Mouse (Mus musculus) liver, postnatal 0 days (tissue): ENCODE measurements around the gene Coq6.

Source experiments
- CTCF ChIP-seq: sonication (generic); IDR thresholded peaks from 2 replicates; pipeline ENCODE4 v1.5.1; 2016; ENCODE audit warnings: antibody characterized with exemption, low read depth
- EP300 ChIP-seq: IDR thresholded peaks from 2 replicates; pipeline ENCODE4 v1.6.1; 2016; ENCODE audit warnings: antibody characterized with exemption, low read depth, mild to moderate bottlenecking

DNA sequence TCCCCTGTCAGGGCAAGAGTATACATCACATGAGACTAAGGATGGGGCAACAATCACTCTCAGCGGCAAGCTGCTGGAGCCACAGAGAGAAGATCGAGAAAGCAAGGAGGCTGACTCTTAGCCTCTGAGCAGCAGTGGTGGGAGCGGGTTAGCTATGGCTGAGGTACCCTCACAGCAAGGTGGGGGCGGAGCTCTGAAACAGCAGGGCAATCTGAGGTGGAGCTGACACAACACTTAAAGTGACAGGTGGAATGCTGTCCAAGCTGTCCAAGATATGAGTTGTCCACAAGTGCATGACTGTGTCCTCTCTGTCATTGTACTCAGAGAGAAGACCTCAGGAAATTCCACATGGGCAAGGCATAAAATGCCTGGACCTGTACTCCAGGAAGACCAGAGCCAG is 20.9 kb downstream of the Coq6 start:
- TF ChIP-seq CTCF = no peak
- no peak for TF ChIP-seq EP300
